Mouse (Mus musculus): ENCODE measurements around the gene B3gnt6. TPM values are rescaled to one million over a fixed set of nuclear protein-coding genes. Genes with fewer than 3 reads are reported as not detected.
A peak's percentile ranks its signal among the peaks of the same experiment; 100 is the strongest.

Gene B3gnt6
- total RNA-seq, 2 experiments from 2014 or later: 0.14 TPM; not detected in 1

DNA sequence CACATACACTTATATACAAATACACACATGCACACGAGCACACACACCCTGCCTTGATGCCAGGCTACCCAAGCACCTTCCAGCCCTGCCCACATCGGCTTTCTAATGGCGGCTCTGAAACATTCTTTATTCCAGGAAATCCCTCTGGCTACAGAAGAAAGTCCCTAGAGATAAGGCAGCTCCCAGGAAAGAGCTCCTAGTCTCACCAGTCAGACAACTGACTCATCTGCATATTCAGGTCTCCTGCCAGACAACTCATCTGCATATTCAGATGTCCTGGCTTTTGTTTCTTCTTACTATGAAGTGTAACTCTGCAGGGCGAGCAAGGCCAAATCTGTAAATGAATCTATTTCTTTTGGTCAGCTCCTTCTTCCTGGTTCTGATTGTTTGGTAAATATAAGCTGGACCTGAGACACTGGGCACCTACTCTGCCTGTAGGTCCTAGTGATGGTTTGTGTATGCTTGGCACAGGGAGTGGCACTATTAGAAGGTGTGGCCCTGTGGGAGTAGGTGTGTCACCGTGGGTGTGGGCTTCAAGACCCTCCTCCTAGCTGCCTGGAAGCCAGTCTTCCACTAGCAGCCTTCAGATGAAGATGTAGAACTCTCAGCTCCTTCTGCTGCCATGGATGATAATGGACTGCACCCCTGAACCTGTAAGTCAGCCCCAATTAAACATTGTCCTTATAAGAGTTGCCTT lies 41.5 kb downstream of the B3gnt6 start:
- Histone ChIP-seq H3K27ac (no peak overlapping the region), H3K4me3 (no peak overlapping the region)
- intact Hi-C loops (cut with DNase I): no loop called here
- DNase-seq (ENCODE audit: extremely low spot score in 1 of 2, low spot score in 2 of 2): no peak
- TF ChIP-seq CTCF (IDR thresholded peaks at IDR 0.05): no peak

DNA sequence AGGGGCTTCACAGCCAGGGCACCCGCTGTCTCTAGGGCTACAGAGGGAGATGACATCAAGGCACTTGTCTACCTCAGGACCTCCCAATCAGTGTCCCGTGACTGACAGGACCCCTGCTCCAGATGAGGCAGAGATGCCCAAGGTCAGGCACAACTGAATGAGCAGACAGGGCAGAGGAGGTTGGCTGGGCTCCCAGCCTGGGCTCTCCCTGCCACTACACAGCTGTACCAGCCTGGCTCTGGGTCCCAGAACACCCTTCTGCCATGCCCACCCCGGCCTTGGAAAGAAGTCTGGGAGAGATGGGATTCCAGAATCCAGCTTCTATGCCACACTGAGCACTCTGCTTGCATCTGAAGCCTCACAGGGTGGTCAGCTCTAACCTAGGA lies 43.0 kb downstream of the B3gnt6 start:
- DNase-seq (ENCODE audit: extremely low spot score in 1 of 2, low spot score in 2 of 2): no peak
- Histone ChIP-seq H3K4me3 (no peak overlapping the region), H3K27ac (no peak overlapping the region)
- TF ChIP-seq CTCF (IDR thresholded peaks at IDR 0.05): no peak
- intact Hi-C loops (cut with DNase I): no loop called here

DNA sequence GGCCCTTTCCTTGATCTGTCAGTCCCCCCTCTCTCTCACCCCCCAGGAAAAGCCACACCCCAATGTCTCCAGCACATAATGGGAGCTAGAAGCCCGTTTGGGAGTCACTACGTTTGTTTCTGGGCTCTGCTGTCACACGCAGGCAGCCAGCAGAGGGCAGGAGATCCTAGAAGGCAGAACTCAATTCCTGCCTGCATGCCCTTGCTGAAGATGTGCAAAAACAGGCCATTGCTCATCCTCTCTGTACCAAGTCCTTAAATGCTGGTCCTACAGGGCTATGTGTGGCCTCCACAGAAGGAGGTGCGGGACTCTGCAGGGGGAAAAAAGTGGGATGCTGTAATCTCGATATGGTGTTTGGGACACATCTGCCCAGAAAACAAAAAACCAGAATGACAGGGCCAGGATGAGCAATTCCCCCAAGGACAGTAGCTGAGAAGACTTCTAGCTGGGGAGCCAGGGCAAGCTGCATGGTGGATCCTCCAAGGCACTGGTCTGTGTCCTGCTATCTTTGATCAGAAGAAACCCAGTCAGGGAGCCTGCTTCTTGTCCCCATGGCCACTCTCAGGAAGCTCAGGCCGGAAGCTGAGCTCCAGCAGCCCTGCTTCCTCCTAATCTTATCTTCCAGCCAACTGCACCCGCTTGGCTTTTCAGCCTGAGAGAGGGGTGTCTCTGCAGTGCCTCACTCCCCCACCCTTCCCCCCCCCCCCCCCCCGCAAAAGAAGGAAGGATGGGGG lies 43.6 kb downstream of the B3gnt6 start:
- peak; percentile 64 to 68 for DNase-seq (ENCODE audit: extremely low spot score in 1 of 2, low spot score in 2 of 2)
- intact Hi-C loops (cut with DNase I): loop anchor here (1.0 to 2.0 kb wide), 2 partner anchors 36 to 185 kb away; no protein-coding TSS in a partner anchor
- Histone ChIP-seq H3K4me3 (no peak overlapping the region), H3K27ac (no peak overlapping the region)
- TF ChIP-seq CTCF (IDR thresholded peaks at IDR 0.05): peak; percentile 78

DNA sequence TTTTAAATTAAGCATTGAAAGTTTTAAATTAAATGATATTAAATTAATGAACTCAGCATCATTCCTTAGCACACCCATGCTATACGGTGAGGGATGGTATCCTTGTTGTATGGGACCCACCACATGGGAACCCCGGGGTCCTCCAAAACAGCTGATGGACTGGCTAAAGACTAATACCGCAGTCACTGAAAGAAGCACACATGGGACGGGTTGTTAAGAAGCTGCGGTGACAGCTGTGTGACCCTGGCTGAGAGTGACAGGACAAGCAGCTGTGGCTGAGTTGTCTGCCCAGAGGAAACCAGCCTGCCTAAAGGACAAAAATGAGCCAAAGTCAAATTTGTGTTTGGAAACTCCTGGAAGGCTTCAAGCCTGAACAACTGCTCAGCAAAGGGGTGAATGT lies 45.4 kb downstream of the B3gnt6 start:
- intact Hi-C loops (cut with DNase I): loop anchor here (2.0 kb wide), 1 partner anchor 187 kb away; no protein-coding TSS in a partner anchor
- Histone ChIP-seq H3K27ac (no peak overlapping the region), H3K4me3 (no peak overlapping the region)
- DNase-seq (ENCODE audit: extremely low spot score in 1 of 2, low spot score in 2 of 2): no peak
- no peak for TF ChIP-seq CTCF (IDR thresholded peaks at IDR 0.05)

DNA sequence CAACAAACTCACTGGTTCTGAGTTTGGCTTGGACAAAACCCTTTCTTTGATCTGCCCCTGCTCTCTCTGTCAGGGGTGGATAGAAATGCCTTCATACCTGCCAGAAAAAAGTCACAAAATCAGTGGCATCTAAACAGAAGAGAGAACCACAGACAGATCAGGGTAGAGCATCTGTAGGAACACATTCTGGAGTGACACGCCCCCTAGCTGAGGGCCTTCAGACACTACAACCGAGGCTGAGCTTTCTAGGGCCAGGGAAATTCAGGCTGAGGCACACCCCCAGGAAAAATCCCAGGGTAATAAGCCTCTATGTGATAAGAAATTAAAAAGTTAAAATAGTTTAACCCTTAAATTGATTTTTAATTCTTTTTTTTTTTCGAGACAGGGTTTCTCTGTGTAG lies 45.9 kb downstream of the B3gnt6 start:
- TF ChIP-seq CTCF (IDR thresholded peaks at IDR 0.05): peak; percentile 37
- intact Hi-C loops (cut with DNase I): no loop called here
- H3K27ac ChIP-seq: no peak overlapping the region
- no peak for DNase-seq (ENCODE audit: extremely low spot score in 1 of 2, low spot score in 2 of 2)
- H3K4me3 ChIP-seq: no peak overlapping the region

DNA sequence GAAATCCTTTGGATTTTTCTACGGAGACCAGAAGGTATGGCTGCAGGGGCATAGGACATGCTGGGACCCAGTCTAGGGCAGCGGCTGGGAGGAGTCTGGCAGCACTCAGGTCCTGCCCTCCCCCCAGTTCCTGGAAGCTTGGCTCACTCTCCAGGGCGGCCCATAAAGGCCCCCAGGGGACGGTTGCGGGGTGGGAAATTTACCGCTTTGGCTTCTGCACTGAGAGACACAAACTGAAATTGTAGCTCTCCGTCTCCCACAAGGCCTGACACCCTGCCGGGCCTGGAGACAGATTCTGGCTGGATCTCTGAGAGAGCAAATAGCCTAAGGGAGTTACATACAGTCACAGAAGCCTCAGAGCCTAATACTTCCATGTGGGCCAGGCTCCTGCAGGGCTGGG lies 46.9 kb downstream of the B3gnt6 start:
- Histone ChIP-seq H3K4me3 (no peak overlapping the region), H3K27ac (no peak overlapping the region)
- no peak for DNase-seq (ENCODE audit: extremely low spot score in 1 of 2, low spot score in 2 of 2)
- TF ChIP-seq CTCF (IDR thresholded peaks at IDR 0.05): no peak
- intact Hi-C loops (cut with DNase I): no loop called here

DNA sequence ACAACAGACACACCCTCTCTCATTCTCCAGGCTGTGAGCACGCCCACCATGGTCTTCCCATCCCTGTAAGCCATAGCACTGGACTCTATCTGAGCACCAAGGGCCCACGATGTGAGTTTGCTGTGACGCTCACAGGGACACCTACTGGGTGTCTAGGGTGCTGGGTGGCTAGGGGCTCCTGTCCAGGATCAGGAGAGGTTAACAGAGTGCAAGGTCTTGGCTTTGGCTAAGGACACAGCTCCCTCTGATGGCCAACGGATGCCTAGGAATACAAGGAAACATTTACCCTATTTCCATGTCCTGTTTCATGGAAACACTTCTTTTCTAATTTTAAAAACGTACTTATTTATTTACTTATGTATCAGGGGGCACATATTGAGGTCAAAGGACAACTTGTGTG lies 48.8 kb downstream of the B3gnt6 start:
- Histone ChIP-seq H3K4me3 (no peak overlapping the region), H3K27ac (no peak overlapping the region)
- no peak for DNase-seq (ENCODE audit: extremely low spot score in 1 of 2, low spot score in 2 of 2)
- intact Hi-C loops (cut with DNase I): no loop called here
- TF ChIP-seq CTCF (IDR thresholded peaks at IDR 0.05): peak; percentile 19; the same call in 1 of the 2 replicates

DNA sequence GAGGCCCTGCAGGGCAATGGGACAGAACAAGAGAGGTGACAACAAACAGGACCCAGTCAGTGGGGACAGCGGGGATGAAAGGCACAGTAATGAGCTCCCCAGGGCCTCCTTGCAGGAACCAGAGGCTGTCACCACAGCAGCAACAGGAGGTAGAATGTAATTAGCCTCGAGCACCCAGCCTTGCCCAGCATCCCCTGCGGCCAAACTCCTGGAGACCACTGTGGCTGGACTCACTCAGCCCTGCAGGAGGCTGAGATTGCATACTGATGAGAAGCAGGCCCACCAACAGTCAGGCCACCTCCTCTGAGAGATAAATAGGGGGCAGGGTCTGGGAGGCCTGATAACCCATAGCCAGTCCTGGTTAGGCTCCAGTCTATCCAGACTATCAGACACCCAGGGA lies 49.5 kb downstream of the B3gnt6 start:
- H3K27ac ChIP-seq: no peak overlapping the region
- no peak for DNase-seq (ENCODE audit: extremely low spot score in 1 of 2, low spot score in 2 of 2)
- TF ChIP-seq CTCF (IDR thresholded peaks at IDR 0.05): no peak
- no peak overlapping the region for H3K4me3 ChIP-seq
- intact Hi-C loops (cut with DNase I): no loop called here

DNA sequence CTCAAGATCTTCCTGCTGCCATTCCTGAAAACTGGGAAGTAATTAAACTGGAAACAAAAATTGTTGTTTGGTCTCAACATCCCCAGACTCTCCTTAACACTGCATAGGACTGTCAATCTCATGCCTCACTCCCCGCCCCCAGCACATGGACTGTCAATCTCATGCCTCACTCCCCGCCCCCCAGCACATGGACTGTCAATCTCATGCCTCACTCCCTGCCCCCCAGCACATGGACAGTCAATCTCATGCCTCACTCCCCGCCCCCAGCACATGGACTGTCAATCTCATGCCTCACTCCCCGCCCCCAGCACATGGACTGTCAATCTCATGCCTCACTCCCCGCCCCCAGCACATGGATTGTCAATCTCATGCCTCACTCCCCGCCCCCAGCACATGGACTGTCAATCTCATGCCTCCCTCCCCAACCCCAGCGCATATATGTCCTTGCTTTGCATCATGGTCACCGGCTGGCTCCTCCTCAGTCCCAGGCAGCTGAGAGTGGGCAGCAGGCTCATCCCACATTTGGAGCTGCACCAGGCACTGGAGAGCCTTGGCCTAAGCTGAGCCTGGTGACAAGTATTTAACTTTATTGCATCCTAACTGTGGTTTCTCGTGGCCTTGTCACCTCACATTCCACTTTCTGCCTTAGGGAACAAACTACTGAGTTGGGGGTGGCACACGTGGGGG lies 50.4 kb downstream of the B3gnt6 start:
- no peak for DNase-seq (ENCODE audit: extremely low spot score in 1 of 2, low spot score in 2 of 2)
- Histone ChIP-seq H3K4me3 (no peak overlapping the region), H3K27ac (no peak overlapping the region)
- no peak for TF ChIP-seq CTCF (IDR thresholded peaks at IDR 0.05)
- intact Hi-C loops (cut with DNase I): no loop called here

DNA sequence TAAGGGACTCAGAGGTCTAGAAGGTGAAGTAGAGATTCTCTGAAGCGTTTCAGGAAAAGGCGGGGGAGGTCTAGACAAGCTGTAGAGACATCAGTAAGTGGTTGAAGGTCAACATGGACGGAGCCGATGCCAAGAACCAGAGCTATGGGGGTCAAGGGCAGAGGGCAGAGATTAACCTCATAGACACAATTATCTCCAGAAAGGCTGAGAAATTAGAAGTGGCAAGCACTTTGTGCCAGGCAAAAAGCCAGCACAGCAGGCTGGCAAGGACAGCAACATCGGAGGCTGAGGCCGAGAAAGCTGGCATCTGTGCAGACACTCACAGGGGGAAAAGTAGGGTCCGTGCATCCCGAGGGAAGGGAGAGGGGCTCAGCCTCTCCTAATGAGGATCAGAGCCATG lies 51.5 kb downstream of the B3gnt6 start:
- intact Hi-C loops (cut with DNase I): no loop called here
- no peak overlapping the region for H3K27ac ChIP-seq

DNA sequence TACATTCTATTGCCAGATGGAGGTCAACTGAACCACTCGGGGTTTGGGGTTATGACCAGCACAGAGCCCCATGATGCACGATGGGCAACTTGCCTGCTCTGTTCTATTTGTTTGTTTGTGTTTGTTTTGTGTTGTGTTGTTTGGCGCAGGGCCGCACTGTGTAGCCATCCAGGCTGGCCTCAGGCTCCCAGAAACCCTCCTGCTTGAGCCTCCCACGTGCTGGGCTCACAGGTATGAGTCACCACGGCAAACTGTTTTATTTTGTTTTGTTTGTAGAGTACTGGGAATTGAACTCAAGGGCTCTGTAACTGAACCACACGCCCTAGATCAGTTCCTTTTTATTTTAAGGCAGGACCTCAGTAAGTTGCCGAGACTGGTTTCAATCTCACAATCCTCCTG lies 52.8 kb downstream of the B3gnt6 start:
- no peak for TF ChIP-seq CTCF (IDR thresholded peaks at IDR 0.05)
- H3K4me3 ChIP-seq: no peak overlapping the region
- no peak overlapping the region for H3K27ac ChIP-seq
- intact Hi-C loops (cut with DNase I): no loop called here
- no peak for DNase-seq (ENCODE audit: extremely low spot score in 1 of 2, low spot score in 2 of 2)

More for the DNA sequence above, 51.5 kb downstream of the B3gnt6 start:
- no peak overlapping the region for H3K4me3 ChIP-seq
- DNase-seq (ENCODE audit: extremely low spot score in 1 of 2, low spot score in 2 of 2): no peak
- TF ChIP-seq CTCF (IDR thresholded peaks at IDR 0.05): no peak

DNA sequence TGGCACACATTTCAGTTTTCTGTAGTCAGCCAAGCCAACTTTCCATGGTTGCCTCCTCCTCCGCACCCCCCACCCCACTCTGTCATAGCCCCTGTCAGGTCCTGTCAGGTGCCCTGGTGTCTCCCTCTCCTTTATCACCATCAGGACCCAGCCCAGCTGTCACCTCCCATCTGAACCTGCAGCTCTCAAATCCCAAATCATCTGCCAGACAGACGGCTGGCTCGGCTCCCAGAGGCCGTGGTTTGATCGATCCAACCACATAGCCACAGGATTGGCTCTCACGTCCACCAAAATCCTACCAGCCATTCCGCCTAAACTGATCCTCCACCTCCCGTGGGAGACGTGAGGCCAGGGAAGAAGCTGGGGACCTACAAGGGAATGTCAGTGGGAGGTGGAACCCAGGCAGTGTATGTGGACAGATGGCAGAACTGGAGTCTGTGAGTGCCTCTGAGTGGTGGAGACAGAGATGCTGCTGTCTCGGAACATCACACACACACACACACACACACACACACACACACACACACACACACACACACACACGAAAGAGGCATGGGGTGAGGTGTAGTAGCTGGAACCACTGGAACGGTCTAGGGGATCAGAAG lies 53.3 kb downstream of the B3gnt6 start:
- TF ChIP-seq CTCF (IDR thresholded peaks at IDR 0.05): no peak
- no peak for DNase-seq (ENCODE audit: extremely low spot score in 1 of 2, low spot score in 2 of 2)
- no peak overlapping the region for H3K27ac ChIP-seq
- no peak overlapping the region for H3K4me3 ChIP-seq
- intact Hi-C loops (cut with DNase I): no loop called here

Data from left cerebral cortex, adult 2 months (tissue).